Mouse (Mus musculus) liver, postnatal 0 days (tissue): ENCODE results near the gene Gtse1.

Experiments used
- CTCF ChIP-seq: sonication (generic); IDR thresholded peaks from 2 replicates; pipeline ENCODE4 v1.5.1; 2016; ENCODE audit warnings: antibody characterized with exemption, low read depth
- EP300 ChIP-seq: IDR thresholded peaks from 2 replicates; pipeline ENCODE4 v1.6.1; 2016; ENCODE audit warnings: antibody characterized with exemption, low read depth, mild to moderate bottlenecking

GRCm38 (mm10) chr15:85903826-85904225 is 44.3 kb downstream of the Gtse1 start:
- TF ChIP-seq CTCF (peak; percentile 71), EP300 (no peak)
